Mouse (Mus musculus) liver, embryonic 16.5 days (tissue): Measurements from ENCODE around the gene Naa38. TPM values are rescaled to one million over a fixed set of nuclear protein-coding genes. Genes with fewer than 3 reads are reported as not detected.

ENCODE experiments used
- ATAC-seq: fragments of 200-750 bp; cut with Nextera tagmentation; 2 replicates; pipeline ENCODE4 v1.8.0; 2017; ENCODE audit warnings: low read depth, mild to moderate bottlenecking, moderate number of reproducible peaks, moderate library complexity
- H3K27ac ChIP-seq: fragments of 300-500 bp; sonication (generic); 2 replicates; pipeline ENCODE4 v1.5.1; 2014; ENCODE audit warnings: mild to moderate bottlenecking, low read length
- H3K27me3 ChIP-seq: fragments of 300-500 bp; sonication (generic); 2 replicates; pipeline ENCODE4 v1.6.1; 2014; ENCODE audit warnings: low read depth, low read length, mixed read lengths; ENCODE audit not compliant: control insufficient read depth, insufficient read depth
- H3K36me3 ChIP-seq: fragments of 300-500 bp; sonication (generic); 2 replicates; pipeline ENCODE4 v1.6.1; 2014; ENCODE audit warnings: mild to moderate bottlenecking; ENCODE audit not compliant: control insufficient read depth, insufficient read depth
- H3K4me1 ChIP-seq: fragments of 300-500 bp; sonication (generic); 2 replicates; pipeline ENCODE4 v1.6.1; 2014; ENCODE audit warnings: low read depth, low read length, mixed read lengths; ENCODE audit not compliant: control insufficient read depth
- H3K4me2 ChIP-seq: fragments of 300-500 bp; sonication (generic); 2 replicates; pipeline ENCODE4 v1.6.1; 2014; ENCODE audit warnings: low read depth, low read length, mixed read lengths
- H3K4me3 ChIP-seq: fragments of 300-500 bp; sonication (generic); 2 replicates; pipeline ENCODE4 v1.5.1; 2014; ENCODE audit warnings: low read depth, mild to moderate bottlenecking, low read length
- H3K9ac ChIP-seq: fragments of 300-500 bp; sonication (generic); 2 replicates; pipeline ENCODE4 v1.6.1; 2014; ENCODE audit warnings: low read depth, low read length
- H3K9me3 ChIP-seq: fragments of 300-500 bp; sonication (generic); replicated peaks from 2 replicates; pipeline ENCODE4 v1.6.1; 2016; ENCODE audit warnings: low read length; ENCODE audit not compliant: control insufficient read depth
- WGBS: fragments of 180-500 bp; shearing (Covaris S2); extraction: QIAGEN DNeasy Blood & Tissue Kit; methylation state at CpG from one replicate; pipeline ENCODE4 v1.1.7; 2014; ENCODE audit not compliant: insufficient replicate concordance; 5-methylcytosine and 5-hydroxymethylcytosine counted together
- polyA plus RNA-seq: library from polyadenylated mRNA; unstranded; fragments of >200 nt; fragmentation: Nextera tagmentation; extraction: Ambion mirVana; gene quantifications from 2 replicates; pipeline ENCODE4 v1.2.1, GENCODE M21; 2015

Naa38 gene
- polyA plus RNA-seq, 1 experiment from 2014 or later: 73.4 TPM

DNA sequence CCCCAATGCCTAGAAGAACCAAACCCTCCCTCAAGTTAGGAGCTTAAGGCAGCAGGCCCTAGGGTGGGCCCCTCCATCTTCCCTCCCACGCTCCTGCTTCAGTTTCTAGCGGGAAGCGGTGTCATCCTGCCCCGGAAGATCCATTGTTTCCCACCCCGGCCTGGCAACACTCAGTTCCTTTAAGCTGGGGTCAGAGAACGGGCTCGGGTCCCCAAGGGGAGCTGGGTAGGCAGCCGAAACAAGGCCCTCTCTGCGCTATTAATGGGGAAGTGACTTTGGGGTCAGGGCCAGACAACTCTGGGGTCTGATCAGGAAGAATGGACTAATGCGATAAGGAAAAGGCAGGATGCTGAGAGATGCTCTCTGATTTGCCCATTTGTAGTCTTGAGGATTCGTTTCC is 1.5 kb downstream of the Naa38 start:
- peak overlapping the region; percentile 96 for H3K9ac ChIP-seq
- peak overlapping the region; percentile 97 for H3K27ac ChIP-seq
- H3K27me3 ChIP-seq: no peaks in the 10 kb centered on the region
- H3K4me3 ChIP-seq: peak overlapping the region; percentile 83
- H3K36me3 ChIP-seq: peaks cover 6% of the 10 kb centered on the region
- peaks cover 34% of the 10 kb centered on the region for H3K4me1 ChIP-seq
- WGBS: 12% methylated on average over 11 of the region's 11 CpGs
- no peak for ATAC-seq
- peak overlapping the region; percentile 90 for H3K4me2 ChIP-seq
- no peaks in the 10 kb centered on the region for H3K9me3 ChIP-seq

DNA sequence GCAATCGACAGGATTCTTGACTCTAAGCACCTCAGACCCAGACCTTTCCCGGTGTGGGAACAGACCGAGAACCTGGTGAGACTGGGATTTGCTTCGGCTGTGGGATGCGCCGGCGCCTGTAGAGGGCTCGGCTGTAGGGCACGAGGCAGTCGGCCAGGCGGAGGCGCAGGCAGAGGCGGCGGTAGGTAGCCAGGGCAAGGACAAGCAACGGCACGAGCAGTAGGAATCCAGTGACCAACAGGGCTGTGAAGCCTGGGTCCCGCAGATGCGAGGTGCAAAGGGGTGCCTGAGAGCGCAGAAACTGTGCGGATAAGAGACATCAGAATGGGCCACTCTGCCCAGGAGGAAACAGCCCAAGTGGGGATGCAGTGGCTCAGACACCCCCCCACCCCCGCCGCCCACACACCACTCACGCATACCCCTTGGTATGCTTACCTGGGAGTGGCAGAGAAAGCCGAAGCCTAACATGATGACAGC is 2.3 kb downstream of the Naa38 start:
- peak overlapping the region; percentile 26 for H3K9ac ChIP-seq
- WGBS: 41% methylated on average over 24 of the region's 24 CpGs
- H3K36me3 ChIP-seq: peaks cover 6% of the 10 kb centered on the region
- no peaks in the 10 kb centered on the region for H3K27me3 ChIP-seq
- peaks cover 34% of the 10 kb centered on the region for H3K4me1 ChIP-seq
- no peaks in the 10 kb centered on the region for H3K9me3 ChIP-seq
- no peak for ATAC-seq
- H3K4me2 ChIP-seq: 0 out of 2 replicates have a peak overlapping the region, but pooled peaks have one; percentile 9
- H3K27ac ChIP-seq: peak overlapping the region; percentile 52
- peak overlapping the region; percentile 40 for H3K4me3 ChIP-seq

DNA sequence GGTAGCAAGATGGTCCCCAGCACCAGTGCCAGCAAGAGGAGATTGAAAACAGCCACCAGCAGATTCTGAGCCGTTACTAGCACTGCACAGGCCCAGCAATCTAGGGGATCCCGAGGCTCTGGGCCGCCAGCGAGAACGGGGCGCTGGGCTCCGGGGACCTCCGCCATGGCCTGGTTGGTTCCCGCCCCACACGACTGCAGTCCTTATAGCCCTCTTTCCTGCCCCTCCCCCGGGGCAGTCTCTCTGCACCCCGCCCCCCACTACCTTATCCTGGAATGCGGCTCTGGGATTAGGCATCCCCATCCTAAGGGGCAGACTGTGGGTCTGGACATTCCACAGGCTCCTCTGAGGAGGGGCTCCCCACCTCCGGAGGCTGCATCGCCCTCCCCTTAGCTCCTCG is 2.8 kb downstream of the Naa38 start, which contains the start of gene Tmem88:
Gene Tmem88, minus strand, starts transcription at position 176 of the 400 bp plus-strand sequence.
- Histone ChIP-seq H3K4me3 (peak within 1 kb of the TSS; percentile 40), H3K4me2 (peak within 1 kb of the TSS; percentile 90), H3K4me1 (peaks cover 34% of the 10 kb centered on the region), H3K27me3 (no peaks in the 10 kb centered on the region), H3K9me3 (no peaks in the 10 kb centered on the region), H3K36me3 (peaks cover 6% of the 10 kb centered on the region), H3K9ac (peak within 1 kb of the TSS; percentile 26), H3K27ac (peak within 1 kb of the TSS; percentile 52)
- WGBS: 44% methylated on average over 15 of the region's 16 CpGs
- ATAC-seq: no peak

DNA sequence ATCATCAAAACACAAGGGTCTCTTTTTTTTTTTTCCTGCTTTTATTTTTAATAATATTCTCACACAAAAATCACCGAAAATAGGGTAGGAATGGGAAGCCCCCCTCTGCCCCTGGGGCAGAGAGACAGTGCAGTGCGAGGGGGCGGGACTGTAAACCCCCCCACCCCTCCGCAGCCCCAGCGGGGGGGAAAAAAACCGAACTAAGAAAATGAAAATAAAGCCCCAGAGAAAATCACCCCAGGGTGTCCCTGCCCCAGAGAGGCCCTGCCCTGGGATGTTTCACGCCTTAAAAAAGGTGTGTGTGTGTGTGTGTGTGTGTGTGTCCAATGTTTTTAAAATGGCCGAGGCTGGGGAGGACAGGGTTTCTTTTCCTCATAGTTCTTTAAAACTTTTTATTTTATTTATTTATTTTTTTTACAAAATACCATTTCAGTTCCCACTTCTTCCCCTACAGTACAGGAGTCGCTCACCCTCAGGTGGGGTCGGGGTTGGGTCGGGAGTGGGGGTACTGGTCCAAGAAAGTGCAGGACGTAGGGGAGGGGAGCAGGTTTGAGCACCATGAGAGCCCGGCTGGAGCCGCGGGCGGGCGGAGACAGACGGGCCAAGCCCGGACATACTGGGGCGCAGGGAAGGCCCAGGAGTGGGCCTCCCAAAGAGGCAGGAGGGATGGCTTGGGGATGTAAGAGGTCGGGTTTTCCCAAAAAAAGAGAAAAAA is 3.4 kb downstream of the Naa38 start:
- H3K27ac ChIP-seq: no peak overlapping the region

DNA sequence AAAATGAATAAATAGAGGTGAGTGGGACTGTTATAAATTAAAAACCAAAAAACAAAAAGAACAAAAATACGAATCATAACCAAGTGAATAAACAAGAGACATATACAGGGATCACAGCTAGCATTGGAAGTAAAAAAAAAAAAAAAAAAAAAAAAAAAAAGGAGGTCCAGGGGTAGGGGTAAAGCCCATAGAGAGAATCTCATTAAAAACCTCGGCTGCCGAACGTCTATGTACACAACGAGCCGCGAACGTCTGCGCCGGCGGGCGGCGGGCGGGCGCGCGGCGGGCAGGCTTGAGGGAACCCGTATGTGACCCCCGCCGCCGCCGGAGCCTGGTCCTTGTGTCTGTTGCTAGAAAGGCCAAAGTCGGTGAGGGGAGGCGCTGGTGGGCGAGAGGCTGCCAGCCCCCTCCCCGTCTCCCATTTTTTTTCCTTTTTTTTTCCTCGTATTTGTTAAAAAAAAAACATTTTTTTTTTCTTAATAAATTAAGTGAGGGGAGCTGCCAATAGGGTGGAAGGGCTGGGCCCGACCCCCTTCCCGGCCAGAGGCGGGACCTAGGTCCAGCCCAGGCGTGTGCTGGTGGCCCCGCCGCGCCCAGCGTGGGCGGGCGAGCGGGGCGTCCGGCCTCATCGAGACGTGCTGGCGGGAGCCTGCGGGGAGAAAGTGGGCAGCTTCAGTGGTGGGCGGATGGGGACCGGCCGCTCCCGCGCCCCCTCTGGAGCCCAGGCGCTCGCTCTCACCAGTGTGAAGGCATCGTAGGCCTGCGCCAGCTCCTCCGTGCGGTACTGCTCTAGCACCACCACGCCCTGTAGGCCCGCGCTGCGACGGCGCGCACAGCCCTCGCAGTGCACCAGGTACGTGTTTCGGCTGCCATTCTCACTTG is 4.2 kb downstream of the Naa38 start:
- H3K4me1 ChIP-seq: peaks cover 30% of the 10 kb centered on the region
- no peak overlapping the region for H3K4me2 ChIP-seq
- ATAC-seq: no peak
- H3K9ac ChIP-seq: no peak overlapping the region
- no peak overlapping the region for H3K27ac ChIP-seq
- H3K36me3 ChIP-seq: peaks cover 9% of the 10 kb centered on the region
- 75% methylated on average over 65 of the region's 66 CpGs for WGBS
- no peaks in the 10 kb centered on the region for H3K9me3 ChIP-seq
- H3K27me3 ChIP-seq: no peaks in the 10 kb centered on the region
- no peak overlapping the region for H3K4me3 ChIP-seq

More for the DNA sequence above, 3.4 kb downstream of the Naa38 start:
- WGBS: 64% methylated on average over 21 of the region's 21 CpGs
- H3K36me3 ChIP-seq: peaks cover 9% of the 10 kb centered on the region
- H3K4me2 ChIP-seq: peak overlapping the region; percentile 9; the same call in 1 of the 2 replicates
- H3K27me3 ChIP-seq: no peaks in the 10 kb centered on the region
- peaks cover 34% of the 10 kb centered on the region for H3K4me1 ChIP-seq
- H3K9ac ChIP-seq: no peak overlapping the region
- no peak for ATAC-seq
- H3K4me3 ChIP-seq: no peak overlapping the region
- H3K9me3 ChIP-seq: no peaks in the 10 kb centered on the region

DNA sequence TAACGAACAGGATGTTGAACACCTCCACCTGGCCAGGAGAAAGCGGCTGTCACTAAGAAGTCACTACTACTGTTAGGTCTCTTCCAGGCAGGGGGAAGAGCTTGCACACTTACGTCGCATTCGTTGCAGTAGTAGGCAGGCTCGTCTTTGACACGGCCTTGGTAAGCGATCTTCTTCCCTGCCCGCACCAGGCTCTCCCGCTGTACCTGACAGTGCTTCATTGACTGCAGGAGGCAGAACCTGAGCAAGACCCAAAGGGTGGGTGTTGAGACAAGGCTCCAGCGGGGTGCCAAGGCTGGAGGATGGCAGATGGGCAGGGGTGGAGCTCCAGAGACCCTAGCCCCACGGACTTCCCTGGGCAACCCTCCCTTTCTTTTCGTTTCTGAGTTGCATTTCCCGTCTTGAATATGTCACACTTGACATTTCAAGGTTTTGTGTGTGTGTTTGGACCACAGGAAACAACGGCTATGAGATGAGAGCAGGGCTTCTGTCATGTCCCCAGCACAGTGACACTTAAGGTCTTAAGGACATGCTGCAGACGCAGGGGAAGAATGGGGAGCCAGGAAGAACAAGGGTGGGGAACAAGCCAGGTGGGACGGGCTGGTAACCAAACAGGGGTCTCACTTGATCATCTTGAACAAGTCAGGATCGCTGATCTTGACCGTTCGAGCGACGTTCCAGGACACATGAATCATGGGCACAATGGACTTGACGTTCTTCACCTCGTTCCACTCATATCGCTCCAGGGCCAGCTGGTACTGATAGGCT is 5.0 kb downstream of the Naa38 start:
- 85% methylated on average over 25 of the region's 25 CpGs for WGBS
- Histone ChIP-seq H3K4me2 (no peak overlapping the region), H3K36me3 (peaks cover 9% of the 10 kb centered on the region), H3K27me3 (no peaks in the 10 kb centered on the region), H3K4me3 (no peak overlapping the region), H3K9ac (no peak overlapping the region), H3K9me3 (no peaks in the 10 kb centered on the region), H3K4me1 (peaks cover 29% of the 10 kb centered on the region), H3K27ac (no peak overlapping the region)
- no peak for ATAC-seq

DNA sequence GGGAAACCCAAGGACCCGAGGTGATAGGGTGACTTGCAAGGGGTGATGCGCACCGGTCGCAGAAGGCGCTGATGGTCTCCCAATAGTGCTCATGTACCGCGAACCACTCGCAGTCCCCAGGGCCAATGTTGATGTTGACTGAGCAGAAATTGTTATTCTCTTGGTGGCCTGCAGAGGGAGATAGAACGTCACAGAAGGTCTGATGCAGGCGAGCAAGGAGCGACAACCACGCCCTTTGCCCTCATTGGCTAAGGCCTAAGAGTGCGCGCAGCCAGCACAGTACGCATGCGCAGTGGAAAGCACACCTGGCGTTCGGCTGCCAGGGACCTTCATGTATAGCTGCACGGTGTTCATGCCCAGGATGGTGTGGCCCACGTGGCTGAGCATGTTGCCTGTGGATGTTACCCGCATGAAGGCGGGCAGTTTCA is 5.9 kb downstream of the Naa38 start:
- Histone ChIP-seq H3K4me3 (no peak overlapping the region), H3K27ac (no peak overlapping the region), H3K9ac (no peak overlapping the region), H3K36me3 (peaks cover 15% of the 10 kb centered on the region), H3K4me1 (peaks cover 27% of the 10 kb centered on the region), H3K9me3 (no peaks in the 10 kb centered on the region), H3K4me2 (no peak overlapping the region; the same call in 1 of the 2 replicates), H3K27me3 (no peaks in the 10 kb centered on the region)
- 25% methylated on average over 22 of the region's 22 CpGs for WGBS
- ATAC-seq: peak; percentile 82

DNA sequence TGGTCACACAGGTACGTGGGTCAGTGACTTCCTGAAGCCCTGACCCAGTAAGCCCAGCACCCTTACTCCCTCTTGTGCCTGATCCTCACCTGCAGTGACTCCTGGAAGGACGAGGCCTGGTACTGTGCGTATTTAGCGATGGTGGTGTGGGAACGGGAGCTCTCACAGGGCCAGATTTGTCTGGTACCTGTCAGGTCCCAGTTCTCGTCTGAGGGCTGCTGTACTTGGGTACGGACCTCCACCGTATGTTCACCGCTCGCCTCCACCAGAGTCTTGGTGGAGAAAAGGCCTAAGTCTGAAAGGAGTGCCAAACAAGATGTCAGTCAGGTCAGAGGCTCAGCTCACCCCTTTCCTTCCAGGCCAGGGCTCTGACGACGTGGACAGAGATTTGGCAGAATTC is 6.7 kb downstream of the Naa38 start:
- Histone ChIP-seq H3K27me3 (no peaks in the 10 kb centered on the region), H3K9me3 (no peaks in the 10 kb centered on the region), H3K27ac (no peak overlapping the region), H3K36me3 (peaks cover 19% of the 10 kb centered on the region), H3K4me3 (no peak overlapping the region), H3K4me1 (peaks cover 19% of the 10 kb centered on the region), H3K4me2 (no peak overlapping the region), H3K9ac (no peak overlapping the region)
- no peak for ATAC-seq
- 80% methylated on average over 12 of the region's 12 CpGs for WGBS
